Mouse (Mus musculus) heart, embryonic 15.5 days (tissue): ENCODE measurements around the gene Plp1. TPM values are rescaled to one million over a fixed set of nuclear protein-coding genes. Genes with fewer than 3 reads are reported as not detected.

Source experiments
- ATAC-seq: fragments of 200-750 bp; cut with Nextera tagmentation; replicated peaks from 2 replicates; pipeline ENCODE4 v1.8.0; 2017; ENCODE audit warnings: low read depth, moderate TSS enrichment; ENCODE audit not compliant: insufficient number of reproducible peaks, insufficient read depth, low FRiP score
- H3K27ac ChIP-seq: fragments of 300-500 bp; sonication (generic); 2 replicates; pipeline ENCODE4 v1.5.1; 2015; ENCODE audit warnings: mild to moderate bottlenecking, inconsistent platforms
- H3K27me3 ChIP-seq: fragments of 300-500 bp; sonication (generic); 2 replicates; pipeline ENCODE4 v1.6.1; 2015; ENCODE audit warnings: inconsistent platforms
- H3K36me3 ChIP-seq: fragments of 300-500 bp; sonication (generic); 2 replicates; pipeline ENCODE4 v1.6.1; 2015; ENCODE audit warnings: mild to moderate bottlenecking, inconsistent platforms
- H3K4me1 ChIP-seq: fragments of 300-500 bp; sonication (generic); replicated peaks from 2 replicates; pipeline ENCODE4 v1.6.1; 2015; ENCODE audit warnings: inconsistent platforms
- H3K4me2 ChIP-seq: fragments of 300-500 bp; sonication (generic); 2 replicates; pipeline ENCODE4 v1.6.1; 2015; ENCODE audit warnings: inconsistent platforms, mild to moderate bottlenecking, moderate library complexity
- H3K4me3 ChIP-seq: fragments of 300-500 bp; sonication (generic); 2 replicates; pipeline ENCODE4 v1.5.1; 2015; ENCODE audit warnings: mild to moderate bottlenecking, inconsistent platforms
- H3K9ac ChIP-seq: fragments of 300-500 bp; sonication (generic); 2 replicates; pipeline ENCODE4 v1.6.1; 2015; ENCODE audit warnings: mild to moderate bottlenecking, inconsistent platforms
- H3K9me3 ChIP-seq: fragments of 300-500 bp; sonication (generic); replicated peaks from 2 replicates; pipeline ENCODE4 v1.6.1; 2016; ENCODE audit warnings: inconsistent platforms
- WGBS: fragments of 180-500 bp; shearing (Covaris S2); methylation state at CpG from one replicate; pipeline ENCODE4 v1.1.7; 2015; ENCODE audit warnings: mixed read lengths; 5-methylcytosine and 5-hydroxymethylcytosine counted together
- polyA plus RNA-seq: library from polyadenylated mRNA; unstranded; fragments of >200 nt; fragmentation: Nextera tagmentation; extraction: Ambion mirVana; gene quantifications from 2 replicates; pipeline ENCODE4 v1.2.1, GENCODE M21; 2015

The Plp1 gene
- 3.0 and 3.8 TPM in 2 replicates for polyA plus RNA-seq

- Histone ChIP-seq H3K9me3 (no peaks in the 10 kb centered on the region), H3K4me2 (no peak within 1 kb of the TSS), H3K36me3 (no peaks in the 10 kb centered on the region), H3K4me1 (no peaks in the 10 kb centered on the region), H3K27ac (no peak within 1 kb of the TSS), H3K9ac (no peak within 1 kb of the TSS), H3K27me3 (no peaks in the 10 kb centered on the region), H3K4me3 (no peak within 1 kb of the TSS)
- ATAC-seq, result no peak
- WGBS, result 46% methylated on average over 1 of the region's 1 CpGs
Measured at GRCm38 (mm10) chrX:136822371-136822770, at the start of gene Plp1. TSS of gene Plp1 (plus strand) at chrX:136822671.

DNA sequence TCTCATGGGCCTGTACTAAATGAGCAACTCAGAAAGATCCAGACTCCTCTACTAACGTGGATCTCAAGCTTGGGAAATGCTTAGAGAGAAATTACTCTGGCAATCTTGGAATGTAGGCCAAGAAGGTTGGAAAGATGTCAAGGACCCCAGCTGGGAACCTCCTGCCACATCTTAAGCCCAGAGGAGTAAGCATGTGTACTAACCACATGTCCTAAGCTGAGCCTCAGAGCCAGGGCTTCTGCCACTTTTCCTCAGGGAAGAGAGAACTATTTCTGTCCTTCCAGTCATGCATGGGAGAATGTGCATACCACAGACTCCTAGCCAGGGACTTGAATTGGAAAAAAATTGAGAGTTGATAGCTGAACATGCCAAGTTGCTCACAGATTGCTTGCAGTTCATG lies 49.4 kb upstream of the Plp1 start:
- H3K4me2 ChIP-seq, result no peak overlapping the region
- H3K36me3 ChIP-seq, result no peaks in the 10 kb centered on the region
- 39% methylated on average over 1 of the region's 1 CpGs for WGBS
- H3K27me3 ChIP-seq, result no peaks in the 10 kb centered on the region
- no peaks in the 10 kb centered on the region for H3K4me1 ChIP-seq
- no peak for ATAC-seq
- H3K27ac ChIP-seq, result no peak overlapping the region
- H3K9ac ChIP-seq, result no peak overlapping the region
- H3K4me3 ChIP-seq, result no peak overlapping the region
- H3K9me3 ChIP-seq, result no peaks in the 10 kb centered on the region

GRCm38 (mm10) chrX:136778046-136778445 lies 44.4 kb upstream of the Plp1 start:
- Histone ChIP-seq H3K9ac (no peak overlapping the region), H3K4me3 (no peak overlapping the region), H3K27ac (no peak overlapping the region), H3K36me3 (no peaks in the 10 kb centered on the region), H3K27me3 (no peaks in the 10 kb centered on the region), H3K4me2 (no peak overlapping the region), H3K4me1 (no peaks in the 10 kb centered on the region), H3K9me3 (no peaks in the 10 kb centered on the region)
- ATAC-seq, result no peak
- 67% methylated on average over 3 of the region's 3 CpGs for WGBS

GRCm38 (mm10) chrX:136779262-136779661 lies 43.2 kb upstream of the Plp1 start:
- no peaks in the 10 kb centered on the region for H3K36me3 ChIP-seq
- no peak overlapping the region for H3K27ac ChIP-seq
- H3K9me3 ChIP-seq, result no peaks in the 10 kb centered on the region
- H3K4me3 ChIP-seq, result no peak overlapping the region
- no peak overlapping the region for H3K9ac ChIP-seq
- 48% methylated on average over 2 of the region's 2 CpGs for WGBS
- H3K4me1 ChIP-seq, result no peaks in the 10 kb centered on the region
- H3K27me3 ChIP-seq, result no peaks in the 10 kb centered on the region
- H3K4me2 ChIP-seq, result no peak overlapping the region
- no peak for ATAC-seq

- no peak within 1 kb of the TSS for H3K9ac ChIP-seq
- no peaks in the 10 kb centered on the region; the same call in 1 of the 2 replicates for H3K27me3 ChIP-seq
- no peaks in the 10 kb centered on the region for H3K4me1 ChIP-seq
- no peaks in the 10 kb centered on the region for H3K36me3 ChIP-seq
- WGBS, result 75% methylated on average over 3 of the region's 3 CpGs
- no peak within 1 kb of the TSS for H3K27ac ChIP-seq
- H3K4me3 ChIP-seq, result no peak within 1 kb of the TSS
- no peaks in the 10 kb centered on the region for H3K9me3 ChIP-seq
- ATAC-seq, result no peak
- H3K4me2 ChIP-seq, result no peak within 1 kb of the TSS
Measured at GRCm38 (mm10) chrX:136780041-136780440, 42.4 kb upstream of the Plp1 start, which contains the start of gene Glra4. TSS of gene Glra4 (minus strand) at chrX:136780141.

DNA sequence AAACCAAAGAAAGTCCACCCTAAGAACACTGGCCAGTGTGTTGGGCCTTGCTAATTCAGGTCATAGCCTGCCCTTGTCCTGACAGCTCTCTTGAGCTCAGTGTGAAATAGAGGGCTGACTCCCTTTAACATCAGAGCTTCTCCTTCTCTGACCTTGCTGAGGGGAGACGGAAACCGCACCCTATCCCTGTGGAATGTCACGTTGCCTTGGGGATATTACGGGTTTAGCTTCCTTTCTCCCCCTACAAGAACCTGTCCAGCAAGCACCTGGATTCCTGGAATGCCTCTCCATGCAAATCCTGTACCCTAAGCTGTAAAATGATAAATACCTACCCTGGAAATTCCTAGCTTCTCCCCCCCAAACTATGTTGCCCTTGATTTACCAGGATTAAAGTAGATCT lies 33.0 kb upstream of the Plp1 start:
- WGBS, result 62% methylated on average over 4 of the region's 4 CpGs
- H3K4me3 ChIP-seq, result no peak overlapping the region
- H3K9ac ChIP-seq, result no peak overlapping the region

DNA sequence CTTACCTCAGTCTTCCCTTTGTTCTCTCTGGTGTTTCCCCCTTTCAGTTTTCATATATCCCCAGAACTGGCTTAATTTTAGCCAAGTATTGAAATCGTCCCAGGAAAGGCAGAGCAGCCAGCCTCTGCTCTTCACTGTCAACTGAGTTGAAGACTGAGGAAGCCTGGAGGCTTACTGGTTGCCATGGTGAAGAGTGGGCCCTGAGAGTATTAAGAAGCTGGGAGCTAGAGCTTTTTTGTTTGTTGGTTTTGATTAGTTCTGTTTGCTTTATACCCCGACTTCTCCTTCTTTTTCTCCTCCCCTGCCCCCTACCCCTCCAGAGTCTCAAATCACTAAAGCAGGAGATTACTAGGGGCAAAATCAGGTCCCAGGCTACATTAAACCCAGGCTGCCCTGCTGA lies 25.2 kb upstream of the Plp1 start:
- no peak overlapping the region for H3K9ac ChIP-seq
- H3K27me3 ChIP-seq, result no peaks in the 10 kb centered on the region
- 59% methylated on average over 2 of the region's 2 CpGs for WGBS
- no peak for ATAC-seq
- no peak overlapping the region for H3K4me3 ChIP-seq
- no peak overlapping the region for H3K4me2 ChIP-seq
- H3K4me1 ChIP-seq, result no peaks in the 10 kb centered on the region
- H3K9me3 ChIP-seq, result no peaks in the 10 kb centered on the region
- no peaks in the 10 kb centered on the region for H3K36me3 ChIP-seq
- H3K27ac ChIP-seq, result no peak overlapping the region

More for the DNA sequence above, 33.0 kb upstream of the Plp1 start:
- no peaks in the 10 kb centered on the region for H3K36me3 ChIP-seq
- no peaks in the 10 kb centered on the region for H3K4me1 ChIP-seq
- no peak overlapping the region for H3K27ac ChIP-seq
- H3K27me3 ChIP-seq, result no peaks in the 10 kb centered on the region; the same call in 1 of the 2 replicates
- H3K9me3 ChIP-seq, result no peaks in the 10 kb centered on the region
- ATAC-seq, result no peak
- no peak overlapping the region for H3K4me2 ChIP-seq

DNA sequence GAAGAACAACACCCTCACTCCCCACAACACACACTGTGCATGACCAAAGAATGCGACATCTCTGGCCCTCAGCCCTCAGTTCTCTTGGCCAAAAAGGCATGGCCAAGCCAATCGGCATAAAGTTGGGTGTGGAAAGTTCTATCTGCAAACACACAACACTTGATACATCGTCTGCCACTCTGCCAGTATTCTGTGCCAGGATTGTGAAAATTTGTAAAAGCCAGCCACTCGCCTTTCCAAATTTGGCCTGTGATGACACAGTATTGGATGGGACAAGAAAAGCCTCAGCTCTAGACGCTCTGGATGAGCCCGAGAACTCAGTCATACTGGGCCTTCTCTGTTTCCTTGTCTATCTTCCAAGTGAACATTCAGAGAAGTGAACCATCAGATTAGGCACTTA lies 2.7 kb upstream of the Plp1 start:
- no peak overlapping the region for H3K9ac ChIP-seq
- no peaks in the 10 kb centered on the region for H3K27me3 ChIP-seq
- no peak for ATAC-seq
- no peaks in the 10 kb centered on the region for H3K9me3 ChIP-seq
- H3K36me3 ChIP-seq, result no peaks in the 10 kb centered on the region
- H3K4me1 ChIP-seq, result no peaks in the 10 kb centered on the region
- H3K27ac ChIP-seq, result no peak overlapping the region
- H3K4me2 ChIP-seq, result no peak overlapping the region
- H3K4me3 ChIP-seq, result no peak overlapping the region
- WGBS, result 78% methylated on average over 6 of the region's 6 CpGs

GRCm38 (mm10) chrX:136820250-136820649 lies 2.2 kb upstream of the Plp1 start:
- H3K27ac ChIP-seq, result no peak overlapping the region
- H3K9me3 ChIP-seq, result no peaks in the 10 kb centered on the region
- WGBS, result 7% methylated on average over 1 of the region's 1 CpGs
- ATAC-seq, result no peak
- no peak overlapping the region for H3K4me3 ChIP-seq
- no peaks in the 10 kb centered on the region for H3K27me3 ChIP-seq
- no peaks in the 10 kb centered on the region for H3K4me1 ChIP-seq
- no peaks in the 10 kb centered on the region for H3K36me3 ChIP-seq
- no peak overlapping the region for H3K4me2 ChIP-seq
- no peak overlapping the region for H3K9ac ChIP-seq

DNA sequence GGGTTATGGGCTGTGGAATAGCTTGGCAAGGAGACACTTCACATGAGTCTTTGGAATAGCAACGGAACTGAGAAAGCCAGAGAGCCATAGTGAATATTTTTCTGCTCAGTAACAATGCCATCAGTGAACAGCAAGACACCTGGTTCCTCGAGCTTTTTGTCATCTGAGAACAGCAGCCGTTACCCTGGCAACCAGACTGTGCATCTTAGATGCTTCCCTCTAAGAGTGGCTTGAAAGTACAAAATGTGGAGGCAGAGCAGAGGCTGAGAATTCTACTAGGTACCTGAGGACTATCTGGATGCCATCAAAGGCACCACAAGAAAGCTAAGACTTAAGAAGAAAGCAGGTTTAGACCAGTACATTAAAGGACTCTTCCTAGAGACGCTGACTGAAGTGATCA lies 2.5 kb downstream of the Plp1 start:
- 75% methylated on average over 4 of the region's 4 CpGs for WGBS
- H3K36me3 ChIP-seq, result no peaks in the 10 kb centered on the region

DNA sequence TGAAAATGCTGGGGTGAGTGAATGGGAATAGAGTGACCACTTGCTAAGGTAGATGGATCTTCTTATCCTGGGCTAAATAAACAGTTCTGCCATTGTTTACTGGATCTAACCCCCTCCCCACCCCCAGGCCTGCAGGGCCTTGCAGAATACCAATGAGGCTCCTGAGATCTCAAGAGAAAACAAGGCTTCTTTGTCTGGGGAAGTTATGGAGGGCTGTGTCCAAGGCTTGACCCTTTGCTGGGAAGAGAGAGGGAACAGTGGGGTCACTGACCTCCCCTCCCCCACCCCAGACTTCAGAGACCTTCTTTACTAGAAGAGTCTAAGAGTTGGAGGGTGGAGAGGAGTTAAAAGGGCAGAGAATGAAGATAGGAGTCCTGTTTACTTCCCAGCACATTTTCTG lies 6.1 kb downstream of the Plp1 start:
- ATAC-seq, result no peak
- Histone ChIP-seq H3K9me3 (no peaks in the 10 kb centered on the region), H3K27ac (no peak overlapping the region)

More for the DNA sequence above, 2.5 kb downstream of the Plp1 start:
- Histone ChIP-seq H3K27ac (no peak overlapping the region), H3K27me3 (no peaks in the 10 kb centered on the region), H3K4me3 (no peak overlapping the region), H3K4me1 (no peaks in the 10 kb centered on the region), H3K9ac (no peak overlapping the region), H3K9me3 (no peaks in the 10 kb centered on the region), H3K4me2 (no peak overlapping the region)
- ATAC-seq, result no peak

DNA sequence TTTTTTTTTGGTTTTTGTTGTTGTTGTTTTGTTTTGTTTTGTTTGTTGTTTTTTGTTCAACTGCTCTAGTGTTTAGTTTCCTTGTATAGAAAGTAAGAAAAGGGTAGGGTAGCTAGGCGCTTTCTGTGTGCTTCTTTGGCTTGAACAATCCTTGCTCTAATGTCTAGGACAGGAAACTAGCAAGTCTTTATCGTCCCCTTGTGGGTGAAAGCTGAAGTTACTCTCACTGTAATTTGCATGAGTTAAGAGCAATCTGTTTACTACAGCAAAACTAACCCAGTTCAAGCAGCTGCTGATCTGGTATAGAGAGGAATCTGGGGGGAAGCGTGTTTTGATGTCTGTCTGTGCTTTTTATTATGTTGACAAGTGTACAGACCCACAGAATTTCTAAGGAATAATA lies 27.8 kb downstream of the Plp1 start:
- H3K4me1 ChIP-seq, result no peaks in the 10 kb centered on the region
- no peak overlapping the region for H3K27ac ChIP-seq
- H3K27me3 ChIP-seq, result no peaks in the 10 kb centered on the region
- no peak overlapping the region for H3K4me2 ChIP-seq
- H3K9ac ChIP-seq, result no peak overlapping the region
- 33% methylated on average over 3 of the region's 3 CpGs for WGBS
- H3K9me3 ChIP-seq, result no peaks in the 10 kb centered on the region
- ATAC-seq, result no peak
- no peaks in the 10 kb centered on the region for H3K36me3 ChIP-seq
- H3K4me3 ChIP-seq, result no peak overlapping the region

More for the DNA sequence above, 6.1 kb downstream of the Plp1 start:
- Histone ChIP-seq H3K36me3 (no peaks in the 10 kb centered on the region), H3K4me1 (no peaks in the 10 kb centered on the region), H3K4me2 (no peak overlapping the region), H3K27me3 (no peaks in the 10 kb centered on the region), H3K9ac (no peak overlapping the region), H3K4me3 (no peak overlapping the region)
